Mouse (Mus musculus): ENCODE data around the gene Cdh23.

DNA sequence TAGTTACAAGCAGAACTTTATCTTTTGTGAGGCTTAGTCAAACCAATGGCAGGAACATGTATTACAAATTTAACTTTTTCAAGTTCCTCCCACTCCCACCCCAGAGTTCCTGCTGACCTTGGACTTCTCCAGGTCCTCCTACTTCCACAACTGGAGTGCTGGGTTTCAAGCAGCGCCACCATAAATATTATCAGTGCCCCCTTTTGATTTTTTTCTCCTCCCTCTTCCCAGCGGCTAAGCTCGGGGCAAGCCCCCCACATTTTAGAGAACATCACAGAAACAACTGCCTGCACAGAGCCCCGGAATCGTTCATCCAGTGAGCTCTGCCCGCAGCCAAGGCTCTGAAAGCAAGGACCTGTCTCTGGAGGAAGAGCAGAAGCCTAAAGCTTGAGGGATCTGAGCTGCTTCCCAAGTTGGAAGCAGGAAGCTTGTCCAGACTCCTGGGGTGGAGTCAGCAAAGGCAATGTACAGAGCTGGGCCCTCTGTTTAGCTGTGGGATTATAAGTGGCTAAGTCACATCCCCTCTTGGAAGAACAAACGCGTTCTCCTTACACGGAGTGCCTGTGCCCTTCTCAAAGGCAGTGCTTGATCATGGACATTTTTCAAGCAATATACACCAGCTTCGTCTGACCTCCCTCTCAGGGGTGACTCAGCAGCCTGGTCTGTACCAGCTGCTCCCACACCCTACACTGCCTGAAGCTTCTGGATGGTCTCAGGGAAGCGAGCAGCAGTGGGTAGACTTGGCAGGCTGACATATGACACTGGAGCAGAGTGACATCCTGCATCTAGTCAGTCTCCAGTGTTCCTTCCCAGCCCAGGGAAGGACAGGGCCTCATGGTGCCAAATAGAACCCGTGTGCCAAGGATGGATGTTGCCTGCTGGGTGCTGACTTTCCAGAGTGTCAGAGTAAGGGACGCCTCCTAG lies 426.9 kb downstream of the Cdh23 start:
- TF ChIP-seq ZNF384 (IDR thresholded peaks at IDR 0.05; ENCODE audit: low read depth, low read length) = no peak
- TF ChIP-seq MAFK (IDR thresholded peaks at IDR 0.05; ENCODE audit: insufficient read depth, low read depth, low read length) = no peak
- TF ChIP-seq HCFC1 (IDR thresholded peaks at IDR 0.05; ENCODE audit: borderline replicate concordance, insufficient read depth, low read length) = no peak
- no peak for TF ChIP-seq CHD2 (IDR thresholded peaks at IDR 0.05; ENCODE audit: low read depth, low read length)
